Mouse (Mus musculus): ENCODE measurements at regions not wholly inside any gene's neighbourhood (a gene's known extent, or its start where the extent isn't known, plus 50 kb on each side); places are given as distances from the start of the nearest gene placed in this dataset.

DNA sequence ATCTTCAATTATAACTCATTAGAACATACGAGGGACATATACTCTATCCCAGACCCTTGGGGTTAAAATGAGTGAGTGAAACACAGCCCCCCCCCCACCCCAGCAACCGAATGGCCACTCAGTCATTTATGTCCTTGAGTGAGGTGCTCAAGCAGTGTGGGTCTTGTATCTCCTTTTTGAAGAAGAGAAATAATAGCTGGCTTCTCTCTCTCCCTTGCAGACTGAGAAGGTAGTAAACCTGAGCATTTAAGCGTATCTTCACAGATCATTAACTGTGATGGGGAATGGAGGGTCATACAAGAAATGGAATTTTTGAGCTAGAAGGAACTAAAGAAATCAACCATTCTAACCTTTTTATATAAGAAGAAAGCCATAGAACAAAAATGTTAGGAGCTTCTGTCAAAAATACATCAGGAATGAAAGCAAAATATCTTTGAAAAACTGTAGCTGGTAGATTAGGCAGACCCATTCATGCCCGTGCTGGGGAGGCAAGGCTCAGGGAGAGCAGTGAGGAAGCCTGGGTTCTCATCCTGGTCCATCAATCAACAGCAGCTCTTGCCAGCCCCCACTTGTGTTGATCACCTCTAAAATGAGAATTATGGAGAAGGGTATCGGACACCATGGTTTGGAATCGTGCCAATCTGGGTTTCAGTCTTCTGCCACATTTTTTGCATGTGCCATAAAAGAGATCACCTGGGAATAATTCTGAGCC is 98.4 kb upstream of the Plxna2 start:
- H3K36me3 ChIP-seq (ENCODE audit: control insufficient read depth, insufficient read depth, low read length): no peaks in the 10 kb centered on the region
- no peak overlapping the region for H3K4me3 ChIP-seq (ENCODE audit: low read depth, low read length)
- no peak for ATAC-seq (replicated peaks; ENCODE audit: low FRiP score)

DNA sequence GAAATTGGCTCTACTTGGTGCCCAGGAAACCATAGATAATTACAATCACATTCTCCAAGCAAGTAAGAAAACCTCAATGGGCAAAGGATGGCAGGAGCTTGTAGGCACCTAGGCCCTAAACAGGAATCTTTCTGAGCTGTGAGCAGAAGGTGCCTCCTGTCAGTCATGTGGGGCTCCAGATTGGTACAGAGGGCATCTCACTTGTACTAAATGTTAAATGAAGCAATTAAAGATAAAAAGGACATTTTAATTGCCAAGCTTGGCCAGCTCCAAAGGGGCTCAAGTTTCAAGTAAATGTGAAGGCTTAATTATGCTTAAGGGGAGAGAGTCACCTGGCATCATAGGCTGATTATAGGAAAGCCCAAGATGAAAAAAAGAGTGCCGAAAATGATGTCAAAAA is 101.9 kb upstream of the Plxna2 start:
- ATAC-seq (replicated peaks; ENCODE audit: low FRiP score): no peak
- 67% methylated on average over 1 of the region's 1 CpGs for WGBS

More for the DNA sequence above, 98.4 kb upstream of the Plxna2 start:
- Histone ChIP-seq H3K4me2 (no peak overlapping the region), H3K9ac (ENCODE audit: low read depth, low read length) (no peak overlapping the region), H3K9me3 (ENCODE audit: control insufficient read depth, low read length) (no peaks in the 10 kb centered on the region), H3K27ac (ENCODE audit: low read depth, low read length) (no peak overlapping the region), H3K27me3 (replicated peaks; ENCODE audit: control insufficient read depth, insufficient read depth, low read length) (no peaks in the 10 kb centered on the region), H3K4me1 (replicated peaks; ENCODE audit: control insufficient read depth, insufficient read depth, low read length) (no peaks in the 10 kb centered on the region)
- WGBS: 77% methylated on average over 6 of the region's 6 CpGs
- no peak for DNase-seq (ENCODE audit: low spot score)

DNA sequence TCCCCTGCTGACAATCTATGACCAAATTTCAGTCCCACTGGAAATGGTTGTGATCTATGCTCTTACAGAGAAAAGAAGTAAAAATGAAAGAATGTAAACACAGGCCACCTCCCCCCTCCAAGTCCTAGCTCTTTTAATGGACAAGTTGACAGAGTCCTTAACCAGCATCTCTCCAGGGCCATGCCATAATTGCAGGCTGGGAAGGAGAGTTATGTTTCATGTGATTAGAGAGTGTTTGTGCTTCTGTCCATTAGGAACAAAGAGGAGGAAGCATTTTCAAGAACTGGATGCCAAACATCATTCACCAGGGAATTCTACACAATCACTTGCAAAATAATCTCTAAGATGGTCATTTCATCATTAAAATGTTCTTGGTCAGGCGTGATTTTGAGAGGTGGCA is 109.7 kb upstream of the Plxna2 start:
- H3K4me3 ChIP-seq (ENCODE audit: low read depth, low read length): no peak overlapping the region
- H3K9ac ChIP-seq (ENCODE audit: low read depth, low read length): no peak overlapping the region
- no peak overlapping the region for H3K27ac ChIP-seq (ENCODE audit: low read depth, low read length)
- no peak for ATAC-seq (replicated peaks; ENCODE audit: low FRiP score)
- H3K9me3 ChIP-seq (ENCODE audit: control insufficient read depth, low read length): no peaks in the 10 kb centered on the region
- no peak overlapping the region for H3K4me2 ChIP-seq
- H3K4me1 ChIP-seq (replicated peaks; ENCODE audit: control insufficient read depth, insufficient read depth, low read length): no peaks in the 10 kb centered on the region
- no peaks in the 10 kb centered on the region for H3K36me3 ChIP-seq (ENCODE audit: control insufficient read depth, insufficient read depth, low read length)
- DNase-seq (ENCODE audit: low spot score): no peak
- no peaks in the 10 kb centered on the region for H3K27me3 ChIP-seq (replicated peaks; ENCODE audit: control insufficient read depth, insufficient read depth, low read length)
- WGBS: 52% methylated on average over 1 of the region's 1 CpGs

More for the DNA sequence above, 101.9 kb upstream of the Plxna2 start:
- no peaks in the 10 kb centered on the region for H3K9me3 ChIP-seq (ENCODE audit: control insufficient read depth, low read length)
- H3K4me2 ChIP-seq: no peak overlapping the region
- H3K4me1 ChIP-seq (replicated peaks; ENCODE audit: control insufficient read depth, insufficient read depth, low read length): no peaks in the 10 kb centered on the region
- no peak overlapping the region for H3K9ac ChIP-seq (ENCODE audit: low read depth, low read length)
- H3K4me3 ChIP-seq (ENCODE audit: low read depth, low read length): no peak overlapping the region
- no peak overlapping the region for H3K27ac ChIP-seq (ENCODE audit: low read depth, low read length)
- DNase-seq (ENCODE audit: low spot score): no peak
- no peaks in the 10 kb centered on the region for H3K27me3 ChIP-seq (replicated peaks; ENCODE audit: control insufficient read depth, insufficient read depth, low read length)
- no peaks in the 10 kb centered on the region for H3K36me3 ChIP-seq (ENCODE audit: control insufficient read depth, insufficient read depth, low read length)

DNA sequence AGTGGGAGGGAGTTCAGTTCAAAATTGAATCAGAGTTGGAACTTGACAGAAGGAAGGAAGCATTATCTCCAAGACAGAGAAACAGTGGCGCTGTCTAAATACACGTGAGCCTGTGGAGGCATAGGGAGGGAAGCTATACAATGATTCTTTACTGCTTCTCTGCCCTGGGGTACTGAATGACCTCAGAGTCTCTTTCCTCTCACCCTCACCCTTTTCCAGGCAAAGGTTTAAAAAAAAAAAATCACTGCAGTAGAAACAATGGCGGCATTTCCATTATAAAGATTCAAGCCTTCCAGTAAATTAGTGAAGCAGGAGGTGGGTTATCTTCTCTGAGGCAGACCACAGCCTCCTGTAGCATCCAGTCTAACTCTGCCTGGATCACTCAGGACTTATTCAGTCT is 112.2 kb upstream of the Plxna2 start:
- ATAC-seq (replicated peaks; ENCODE audit: low FRiP score) (no peak), DNase-seq (ENCODE audit: low spot score) (no peak)
- H3K4me3 ChIP-seq (ENCODE audit: low read depth, low read length): no peak overlapping the region
- H3K27ac ChIP-seq (ENCODE audit: low read depth, low read length): no peak overlapping the region
- 43% methylated on average over 3 of the region's 3 CpGs for WGBS
- H3K27me3 ChIP-seq (replicated peaks; ENCODE audit: control insufficient read depth, insufficient read depth, low read length): no peaks in the 10 kb centered on the region
- H3K36me3 ChIP-seq (ENCODE audit: control insufficient read depth, insufficient read depth, low read length): no peaks in the 10 kb centered on the region
- no peaks in the 10 kb centered on the region for H3K4me1 ChIP-seq (replicated peaks; ENCODE audit: control insufficient read depth, insufficient read depth, low read length)
- H3K9me3 ChIP-seq (ENCODE audit: control insufficient read depth, low read length): no peaks in the 10 kb centered on the region
- no peak overlapping the region for H3K4me2 ChIP-seq
- no peak overlapping the region for H3K9ac ChIP-seq (ENCODE audit: low read depth, low read length)

DNA sequence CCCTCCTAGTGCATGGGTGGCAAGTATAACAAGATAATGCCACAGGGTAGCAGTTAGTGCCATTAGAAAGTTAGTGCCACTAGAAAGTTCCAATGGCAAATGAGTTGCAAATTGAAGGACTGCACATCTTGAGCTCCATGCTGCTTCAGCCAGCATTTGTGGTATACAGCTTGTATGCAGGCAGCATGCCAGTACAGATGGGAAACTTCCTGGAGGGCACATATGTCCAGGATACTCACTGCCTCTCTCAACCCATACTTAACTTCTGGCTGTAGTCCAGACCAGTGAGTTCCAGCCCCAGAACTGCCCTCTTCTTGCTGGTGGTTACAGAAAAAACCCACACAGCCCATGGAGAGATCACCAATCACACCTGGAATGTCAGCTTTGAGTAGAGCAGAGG is 113.8 kb upstream of the Plxna2 start:
- DNase-seq (ENCODE audit: low spot score) (no peak), ATAC-seq (replicated peaks; ENCODE audit: low FRiP score) (no peak)
- no peak overlapping the region for H3K4me3 ChIP-seq (ENCODE audit: low read depth, low read length)
- H3K27me3 ChIP-seq (replicated peaks; ENCODE audit: control insufficient read depth, insufficient read depth, low read length): no peaks in the 10 kb centered on the region
- H3K4me1 ChIP-seq (replicated peaks; ENCODE audit: control insufficient read depth, insufficient read depth, low read length): no peaks in the 10 kb centered on the region
- H3K36me3 ChIP-seq (ENCODE audit: control insufficient read depth, insufficient read depth, low read length): no peaks in the 10 kb centered on the region
- H3K4me2 ChIP-seq: no peak overlapping the region
- no peak overlapping the region for H3K27ac ChIP-seq (ENCODE audit: low read depth, low read length)
- H3K9ac ChIP-seq (ENCODE audit: low read depth, low read length): no peak overlapping the region
- H3K9me3 ChIP-seq (ENCODE audit: control insufficient read depth, low read length): no peaks in the 10 kb centered on the region

DNA sequence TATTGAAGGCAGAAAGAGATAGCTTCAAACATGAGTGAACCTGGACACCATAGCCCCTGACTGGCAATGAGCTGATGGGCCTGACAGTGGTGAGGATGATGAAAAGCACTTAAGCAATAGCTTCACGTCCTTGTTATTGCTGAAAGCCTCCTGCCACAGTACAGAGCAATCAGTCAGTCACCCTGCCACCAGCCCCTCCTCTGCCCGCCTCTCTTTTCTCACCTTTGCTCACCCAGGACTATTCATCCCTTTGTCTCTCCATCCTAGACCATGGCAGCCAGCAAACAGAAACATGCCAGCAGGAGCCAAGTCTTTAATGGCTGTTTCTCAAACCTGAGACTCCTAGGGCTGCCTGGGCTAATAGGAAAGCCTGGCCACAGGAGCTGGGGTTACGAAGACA is 114.5 kb upstream of the Plxna2 start:
- H3K4me2 ChIP-seq: no peak overlapping the region
- H3K4me1 ChIP-seq (replicated peaks; ENCODE audit: control insufficient read depth, insufficient read depth, low read length): no peaks in the 10 kb centered on the region
- DNase-seq (ENCODE audit: low spot score) (no peak), ATAC-seq (replicated peaks; ENCODE audit: low FRiP score) (no peak)
- no peak overlapping the region for H3K9ac ChIP-seq (ENCODE audit: low read depth, low read length)
- H3K4me3 ChIP-seq (ENCODE audit: low read depth, low read length): no peak overlapping the region
- no peaks in the 10 kb centered on the region for H3K36me3 ChIP-seq (ENCODE audit: control insufficient read depth, insufficient read depth, low read length)
- 51% methylated on average over 3 of the region's 3 CpGs for WGBS
- no peak overlapping the region for H3K27ac ChIP-seq (ENCODE audit: low read depth, low read length)
- no peaks in the 10 kb centered on the region for H3K27me3 ChIP-seq (replicated peaks; ENCODE audit: control insufficient read depth, insufficient read depth, low read length)
- no peaks in the 10 kb centered on the region for H3K9me3 ChIP-seq (ENCODE audit: control insufficient read depth, low read length)

DNA sequence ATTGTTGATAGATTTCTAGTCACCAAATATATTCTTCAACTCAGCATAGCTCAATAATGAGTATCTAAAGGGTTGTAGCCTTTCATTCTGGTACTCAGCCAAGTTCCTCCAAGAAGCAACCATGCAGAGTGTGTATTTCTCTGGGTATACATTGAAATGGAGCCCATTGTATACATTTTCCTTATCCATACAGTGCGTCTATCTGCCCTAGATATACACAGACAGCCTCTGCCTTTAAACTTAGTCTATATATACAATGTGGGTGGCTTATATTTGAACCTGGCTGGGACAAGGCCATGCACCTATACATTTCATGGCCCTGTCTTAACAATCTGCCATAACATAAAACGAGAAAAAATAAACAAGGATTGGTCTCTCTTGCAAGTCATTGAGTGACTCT is 121.6 kb upstream of the Plxna2 start:
- DNase-seq (ENCODE audit: low spot score) (no peak), ATAC-seq (replicated peaks; ENCODE audit: low FRiP score) (no peak)
- no peak overlapping the region for H3K27ac ChIP-seq (ENCODE audit: low read depth, low read length)
- no peak overlapping the region for H3K9ac ChIP-seq (ENCODE audit: low read depth, low read length)
- WGBS: 66% methylated on average over 2 of the region's 2 CpGs
- no peaks in the 10 kb centered on the region for H3K36me3 ChIP-seq (ENCODE audit: control insufficient read depth, insufficient read depth, low read length)
- no peak overlapping the region for H3K4me3 ChIP-seq (ENCODE audit: low read depth, low read length)
- no peaks in the 10 kb centered on the region for H3K27me3 ChIP-seq (replicated peaks; ENCODE audit: control insufficient read depth, insufficient read depth, low read length)
- no peak overlapping the region for H3K4me2 ChIP-seq
- H3K4me1 ChIP-seq (replicated peaks; ENCODE audit: control insufficient read depth, insufficient read depth, low read length): no peaks in the 10 kb centered on the region
- no peaks in the 10 kb centered on the region for H3K9me3 ChIP-seq (ENCODE audit: control insufficient read depth, low read length)

DNA sequence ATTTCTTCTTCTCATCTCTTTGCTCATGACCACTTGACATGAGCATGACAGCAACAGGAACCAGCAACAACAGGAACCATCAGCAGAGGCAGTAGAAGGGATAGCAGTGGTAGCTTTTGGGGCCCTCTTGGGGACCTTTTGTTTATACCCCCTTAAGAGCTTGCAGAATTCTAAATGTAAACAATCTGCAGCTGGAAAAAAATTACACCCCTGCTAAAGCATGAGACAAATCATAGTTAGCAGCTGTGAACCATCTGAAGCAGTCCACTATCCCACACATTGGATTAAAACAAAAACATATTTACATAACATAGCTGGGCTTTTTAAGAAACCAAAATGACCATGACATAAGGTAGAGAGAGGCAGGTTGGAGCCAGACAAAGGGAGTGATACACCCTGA is 126.9 kb upstream of the Plxna2 start:
- Histone ChIP-seq H3K4me2 (no peak overlapping the region), H3K27ac (ENCODE audit: low read depth, low read length) (no peak overlapping the region), H3K9me3 (ENCODE audit: control insufficient read depth, low read length) (no peaks in the 10 kb centered on the region), H3K9ac (ENCODE audit: low read depth, low read length) (no peak overlapping the region), H3K4me3 (ENCODE audit: low read depth, low read length) (no peak overlapping the region), H3K4me1 (replicated peaks; ENCODE audit: control insufficient read depth, insufficient read depth, low read length) (no peaks in the 10 kb centered on the region), H3K27me3 (replicated peaks; ENCODE audit: control insufficient read depth, insufficient read depth, low read length) (no peaks in the 10 kb centered on the region), H3K36me3 (ENCODE audit: control insufficient read depth, insufficient read depth, low read length) (no peaks in the 10 kb centered on the region)
- DNase-seq (ENCODE audit: low spot score) (no peak), ATAC-seq (replicated peaks; ENCODE audit: low FRiP score) (no peak)

DNA sequence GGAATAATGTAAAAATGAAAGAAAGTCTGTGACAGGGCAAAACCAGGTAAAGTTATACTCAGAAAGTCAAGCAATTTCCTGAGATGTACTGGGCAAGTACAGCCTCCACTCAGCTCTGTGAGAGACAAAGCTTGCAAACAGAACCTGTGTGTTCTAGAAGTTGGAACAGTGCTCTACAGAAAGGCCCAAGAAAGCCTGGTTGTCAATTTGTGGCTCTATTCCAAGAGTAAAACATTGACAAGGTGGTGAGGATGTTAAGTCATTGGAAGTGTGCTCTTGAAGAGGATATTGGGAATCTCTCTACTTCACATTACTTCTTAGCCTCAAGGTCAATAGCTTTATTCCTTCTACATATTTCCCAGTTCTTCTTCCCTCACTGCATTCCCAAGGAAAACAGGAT is 129.9 kb upstream of the Plxna2 start:
- ATAC-seq (replicated peaks; ENCODE audit: low FRiP score) (no peak), DNase-seq (ENCODE audit: low spot score) (no peak)
- Histone ChIP-seq H3K27ac (ENCODE audit: low read depth, low read length) (no peak overlapping the region), H3K4me1 (replicated peaks; ENCODE audit: control insufficient read depth, insufficient read depth, low read length) (no peaks in the 10 kb centered on the region), H3K4me2 (no peak overlapping the region), H3K4me3 (ENCODE audit: low read depth, low read length) (no peak overlapping the region), H3K27me3 (replicated peaks; ENCODE audit: control insufficient read depth, insufficient read depth, low read length) (no peaks in the 10 kb centered on the region), H3K9me3 (ENCODE audit: control insufficient read depth, low read length) (no peaks in the 10 kb centered on the region), H3K9ac (ENCODE audit: low read depth, low read length) (no peak overlapping the region), H3K36me3 (ENCODE audit: control insufficient read depth, insufficient read depth, low read length) (no peaks in the 10 kb centered on the region)

Data from liver, embryonic 11.5 days (tissue).